In the genomic region with DNA sequence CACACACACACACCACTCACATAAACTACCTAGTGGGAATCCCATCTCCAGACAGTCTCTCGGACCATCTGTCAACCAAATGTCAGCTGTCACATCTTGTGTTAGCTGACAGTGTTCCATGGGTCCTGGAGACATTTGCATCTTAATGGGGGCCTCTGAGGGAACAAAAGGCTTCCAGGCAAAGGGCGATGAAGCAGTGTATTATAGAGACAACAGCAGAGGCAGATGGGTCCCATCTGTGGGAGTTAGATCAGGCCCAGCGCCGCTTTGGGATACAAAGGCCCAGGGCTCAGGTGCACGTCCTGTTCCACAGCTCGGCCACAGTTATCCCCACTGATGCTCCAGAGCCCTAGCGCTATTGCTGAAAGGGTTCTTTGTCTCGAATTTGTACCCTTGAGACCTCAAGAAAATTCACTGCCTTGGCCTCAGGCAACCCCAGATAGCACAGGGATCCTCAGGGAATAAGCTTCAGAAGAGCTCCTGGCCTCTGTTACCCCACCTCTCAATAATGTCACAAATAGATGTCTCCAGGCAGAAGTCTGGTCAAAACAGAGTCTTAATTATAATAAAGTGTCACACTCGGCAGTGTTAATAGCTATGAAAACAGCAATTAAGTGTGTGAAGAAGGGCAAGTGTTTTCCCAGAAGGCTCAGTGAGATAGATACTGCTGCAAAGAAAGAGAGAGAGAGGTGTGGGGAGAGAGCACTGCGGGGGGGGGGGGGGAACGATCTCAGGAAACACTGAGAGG, we compare ENCODE assay signal across 12 mouse cellular contexts.
DNase-seq lines count a peak whose midpoint lies in the region; ATAC-seq and TF ChIP-seq lines count a peak whose summit lies in the region.
"Had no signal": no experiment of that assay in that cellular context is flagged by ENCODE, and none has a peak within 500 bp of the region (broad histone marks: within the 10 kb centered on the region; RNA-seq: fewer than 3 reads in every experiment).

No protein-coding gene starts in this region.

- H3K4me2 ChIP-seq in limb, embryonic 14.5 days (replicated peaks; ENCODE audit: low read depth, low read length, severe bottlenecking): no peak overlapping the region
- H3K4me2 ChIP-seq in forebrain, embryonic 16.5 days (ENCODE audit: low read length): no peak overlapping the region
- no peak overlapping the region for H3K4me2 ChIP-seq in midbrain, embryonic 13.5 days (replicated peaks)
- H3K4me2 ChIP-seq: heart, embryonic 15.5 days; liver, embryonic 13.5 days had no signal

- no peaks in the 10 kb centered on the region for H3K9me3 ChIP-seq in limb, embryonic 14.5 days (ENCODE audit: control insufficient read depth, low read length)
- H3K9me3 ChIP-seq in limb, embryonic 10.5 days (replicated peaks): no peaks in the 10 kb centered on the region
- no peaks in the 10 kb centered on the region for H3K9me3 ChIP-seq in forebrain, embryonic 16.5 days (ENCODE audit: control insufficient read depth, low read length)
- no peaks in the 10 kb centered on the region for H3K9me3 ChIP-seq in midbrain, embryonic 13.5 days
- H3K9me3 ChIP-seq: heart, embryonic 15.5 days; liver, embryonic 13.5 days had no signal

- H3K27me3 ChIP-seq in limb, embryonic 14.5 days (ENCODE audit: control insufficient read depth, insufficient read depth, low read length): no peaks in the 10 kb centered on the region
- no peaks in the 10 kb centered on the region for H3K27me3 ChIP-seq in limb, embryonic 10.5 days (ENCODE audit: low read depth, poor library complexity, severe bottlenecking)
- H3K27me3 ChIP-seq in forebrain, embryonic 16.5 days (replicated peaks; ENCODE audit: control insufficient read depth, insufficient read depth, low read length): no peaks in the 10 kb centered on the region
- no peaks in the 10 kb centered on the region for H3K27me3 ChIP-seq in midbrain, embryonic 13.5 days
- H3K27me3 ChIP-seq: liver, embryonic 13.5 days had no signal

- no peaks in the 10 kb centered on the region for H3K36me3 ChIP-seq in limb, embryonic 14.5 days (ENCODE audit: control insufficient read depth, insufficient read depth, low read length)
- no peaks in the 10 kb centered on the region for H3K36me3 ChIP-seq in limb, embryonic 10.5 days
- H3K36me3 ChIP-seq in forebrain, embryonic 16.5 days (ENCODE audit: control insufficient read depth, insufficient read depth): no peaks in the 10 kb centered on the region; the same call in 1 of the 2 replicates
- peaks cover 8% of the 10 kb centered on the region; the same call in 1 of the 2 replicates for H3K36me3 ChIP-seq in midbrain, embryonic 13.5 days
- H3K36me3 ChIP-seq: heart, embryonic 15.5 days; liver, embryonic 13.5 days had no signal

- no peak overlapping the region for H3K9ac ChIP-seq in limb, embryonic 14.5 days (ENCODE audit: low read depth, low read length, severe bottlenecking)
- H3K9ac ChIP-seq in forebrain, embryonic 16.5 days (replicated peaks; ENCODE audit: low read depth, low read length): no peak overlapping the region
- no peak overlapping the region for H3K9ac ChIP-seq in midbrain, embryonic 13.5 days (replicated peaks)
- H3K9ac ChIP-seq: heart, embryonic 15.5 days; liver, embryonic 13.5 days had no signal

- no peak overlapping the region for H3K27ac ChIP-seq in limb, embryonic 14.5 days (replicated peaks; ENCODE audit: low read depth, low read length)
- H3K27ac ChIP-seq in limb, embryonic 10.5 days: no peak overlapping the region
- peak overlapping the region; percentile 87 for H3K27ac ChIP-seq in forebrain, embryonic 16.5 days (ENCODE audit: low read length)
- peak overlapping the region; percentile 83 for H3K27ac ChIP-seq in midbrain, embryonic 13.5 days
- H3K27ac ChIP-seq: heart, embryonic 15.5 days; liver, embryonic 13.5 days had no signal

- no peaks in the 10 kb centered on the region for H3K4me1 ChIP-seq in limb, embryonic 14.5 days (ENCODE audit: control insufficient read depth, insufficient read depth, low read length)
- peaks cover 10% of the 10 kb centered on the region; the same call in 1 of the 2 replicates for H3K4me1 ChIP-seq in limb, embryonic 10.5 days
- peaks cover 18% of the 10 kb centered on the region for H3K4me1 ChIP-seq in forebrain, embryonic 16.5 days (replicated peaks; ENCODE audit: control insufficient read depth, insufficient read depth, low read length)
- H3K4me1 ChIP-seq in midbrain, embryonic 13.5 days (replicated peaks): peaks cover 40% of the 10 kb centered on the region
- H3K4me1 ChIP-seq: heart, embryonic 15.5 days; liver, embryonic 13.5 days had no signal

- no peak overlapping the region for H3K4me3 ChIP-seq in limb, embryonic 14.5 days (replicated peaks; ENCODE audit: low read length)
- H3K4me3 ChIP-seq in limb, embryonic 10.5 days: no peak overlapping the region
- H3K4me3 ChIP-seq in forebrain, embryonic 16.5 days (replicated peaks; ENCODE audit: low read length): no peak overlapping the region
- H3K4me3 ChIP-seq in midbrain, embryonic 13.5 days (replicated peaks): no peak overlapping the region
- H3K4me3 ChIP-seq: heart, embryonic 15.5 days; liver, embryonic 13.5 days had no signal

- TF ChIP-seq POLR2A in limb, embryonic 14.5 days (IDR thresholded peaks at IDR 0.05; ENCODE audit: borderline replicate concordance, extremely low read depth, insufficient read depth, insufficient read length): no peak

- no peak for ATAC-seq in limb, embryonic 14.5 days (ENCODE audit: low FRiP score, low read depth)
- ATAC-seq in forebrain, embryonic 16.5 days: peak; percentile 94
- ATAC-seq in midbrain, embryonic 13.5 days: peak; percentile 96
- ATAC-seq in frontal cortex, adult (ENCODE audit: low TSS enrichment): no peak
- ATAC-seq in megakaryocyte, adult 5-6 weeks (ENCODE audit: poor library complexity, severe bottlenecking): no peak

- 46% methylated on average over 10 of the region's 11 CpGs for WGBS in limb, embryonic 14.5 days
- 53% methylated on average over 10 of the region's 11 CpGs for WGBS in limb, embryonic 10.5 days
- WGBS in forebrain, embryonic 16.5 days: 8% methylated on average over 9 of the region's 11 CpGs
- 10% methylated on average over 10 of the region's 11 CpGs for WGBS in midbrain, embryonic 13.5 days

- DNase-seq in limb, embryonic 14.5 days (ENCODE audit: low spot score): peak; percentile 16
- no peak for DNase-seq in limb, embryonic 10.5 days (ENCODE audit: low spot score)
- DNase-seq in retina, postnatal 7 days (ENCODE audit: low read depth, low spot score): peak; percentile 32
- no peak for DNase-seq in adrenal gland, adult 18-20 months (ENCODE audit: low spot score in 2 of 2)
- DNase-seq: adrenal gland, postnatal 36 days; kidney, adult 8-10 months; liver, embryonic 13.5 days had no signal

Comparison
In these comparisons a context has a peak if more than half of its experiments do, and no peak if none do; other contexts are left out.
1. DNase-seq: peak in limb, embryonic 14.5 days (single experiment) and retina, postnatal 7 days (single experiment); none in limb, embryonic 10.5 days (single experiment) and adrenal gland, adult 18-20 months (0 of 2).
2. ATAC-seq: peak in forebrain, embryonic 16.5 days (single experiment) and midbrain, embryonic 13.5 days (single experiment); none in limb, embryonic 14.5 days (single experiment), frontal cortex, adult (single experiment) and megakaryocyte, adult 5-6 weeks (single experiment).
3. H3K27ac ChIP-seq: peak in forebrain, embryonic 16.5 days (single experiment) and midbrain, embryonic 13.5 days (single experiment); none in limb, embryonic 14.5 days (single experiment) and limb, embryonic 10.5 days (single experiment).